Mouse (Mus musculus) E14TG2a.4 (cell line): ENCODE measurements around the gene Atf6b.

ENCODE experiments used
- CTCF ChIP-seq: conservative IDR thresholded peaks from 2 replicates; pipeline ENCODE4 v1.5.1; 2014; ENCODE audit warnings: low read length
- NANOG ChIP-seq: IDR thresholded peaks from 2 replicates; pipeline ENCODE4 v1.6.1; 2014; ENCODE audit warnings: borderline replicate concordance, low read length, mixed read lengths
- POU5F1 ChIP-seq: IDR thresholded peaks from 2 replicates; pipeline ENCODE4 v1.6.1; 2014; ENCODE audit warnings: low read length, borderline replicate concordance

DNA sequence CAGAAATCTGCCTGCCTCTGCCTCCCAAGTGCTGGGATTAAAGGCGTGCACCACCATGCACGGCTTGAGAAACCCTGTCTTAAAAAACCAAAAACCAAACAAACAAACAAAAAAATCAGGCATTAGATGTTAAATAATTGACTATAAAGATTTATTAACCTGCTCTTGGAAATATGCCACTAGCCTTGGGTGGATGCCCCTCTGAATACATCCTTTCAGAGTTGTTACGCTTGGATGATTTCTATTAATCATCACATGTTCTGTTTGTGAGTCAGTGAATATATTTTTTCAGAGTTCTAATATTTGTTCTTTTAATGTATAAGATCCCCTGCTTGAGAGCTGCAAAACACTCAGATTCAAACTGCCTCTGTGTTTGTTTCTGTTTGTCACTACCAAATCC lies 22.0 kb upstream of the Atf6b start:
- no peak for TF ChIP-seq CTCF
- no peak for TF ChIP-seq NANOG
- no peak for TF ChIP-seq POU5F1
